Mouse (Mus musculus) left cerebral cortex, adult 11 months (tissue): Measurements from ENCODE around the gene Gm20388.
A peak's percentile ranks its signal among the peaks of the same experiment; 100 is the strongest.

Source experiments
- DNase-seq: peaks from one replicate; pipeline ENCODE4 v3.0.0; 2022; ENCODE audit warnings: low spot score

Gene Gm20388

GRCm38 (mm10) chr8:124192242-124192641, 4281.6 kb downstream of the Gm20388 start:
- DNase-seq, result no peak

GRCm38 (mm10) chr8:124192976-124193375, 4282.3 kb downstream of the Gm20388 start:
- peak; percentile 41 for DNase-seq

- no peak for DNase-seq
Measured at GRCm38 (mm10) chr8:124193992-124194391, 4283.4 kb downstream of the Gm20388 start.

GRCm38 (mm10) chr8:124196195-124196594, 4285.6 kb downstream of the Gm20388 start:
- no peak for DNase-seq

- no peak for DNase-seq
Measured at GRCm38 (mm10) chr8:124196797-124197196, 4286.2 kb downstream of the Gm20388 start.

GRCm38 (mm10) chr8:124198230-124198629, 4287.6 kb downstream of the Gm20388 start:
- no peak for DNase-seq

- DNase-seq, result no peak
Measured at GRCm38 (mm10) chr8:124200400-124200799, 4289.8 kb downstream of the Gm20388 start.

GRCm38 (mm10) chr8:124201706-124202105, 4291.1 kb downstream of the Gm20388 start:
- no peak for DNase-seq

GRCm38 (mm10) chr8:124202895-124203294, 4292.3 kb downstream of the Gm20388 start:
- no peak for DNase-seq

GRCm38 (mm10) chr8:124204001-124204601, 4293.5 kb downstream of the Gm20388 start:
- no peak for DNase-seq

- DNase-seq, result no peak
Measured at GRCm38 (mm10) chr8:124212148-124212547, 4301.5 kb downstream of the Gm20388 start.

- no peak for DNase-seq
Measured at GRCm38 (mm10) chr8:124216951-124217350, 4306.3 kb downstream of the Gm20388 start.

GRCm38 (mm10) chr8:124229883-124230282, 4319.2 kb downstream of the Gm20388 start:
- no peak for DNase-seq

- DNase-seq, result no peak
Measured at GRCm38 (mm10) chr8:124230496-124231175, 4320.0 kb downstream of the Gm20388 start.

GRCm38 (mm10) chr8:124231176-124231484, 4320.5 kb downstream of the Gm20388 start, which contains the start of gene Galnt2:
TSS of gene Galnt2 (plus strand) at chr8:124231391.
- DNase-seq, result peak; percentile 77

GRCm38 (mm10) chr8:124231485-124232279, 4321.0 kb downstream of the Gm20388 start:
- no peak for DNase-seq

- DNase-seq, result no peak
Measured at GRCm38 (mm10) chr8:124232280-124232600, 4321.6 kb downstream of the Gm20388 start.

GRCm38 (mm10) chr8:124234496-124234895, 4323.9 kb downstream of the Gm20388 start:
- no peak for DNase-seq

- no peak for DNase-seq
Measured at GRCm38 (mm10) chr8:124235536-124235935, 4324.9 kb downstream of the Gm20388 start.

- DNase-seq, result no peak
Measured at GRCm38 (mm10) chr8:124239350-124239749, 4328.7 kb downstream of the Gm20388 start.

- DNase-seq, result no peak
Measured at GRCm38 (mm10) chr8:124240932-124241331, 4330.3 kb downstream of the Gm20388 start.

GRCm38 (mm10) chr8:124242208-124242607, 4331.6 kb downstream of the Gm20388 start:
- no peak for DNase-seq

GRCm38 (mm10) chr8:124242913-124243312, 4332.3 kb downstream of the Gm20388 start:
- no peak for DNase-seq
